Mouse (Mus musculus) CH12.LX (cell line): ENCODE measurements around the gene Olfr1298.

Experiments used
- CTCF ChIP-seq, 2 experiments: IDR thresholded peaks in 1 of 2; conservative IDR thresholded peaks in 1 of 2; 2 replicates each; pipeline ENCODE4 v1.5.1; 2011 to 2012; ENCODE audit warnings: low read depth in 2 of 2, low read length in 2 of 2, improper control_type of control experiment in 1 of 2, inconsistent platforms in 1 of 2, mild to moderate bottlenecking in 1 of 2, moderate library complexity in 1 of 2
- E2F4 ChIP-seq: IDR thresholded peaks from 2 replicates; pipeline ENCODE4 v1.6.1; 2011; ENCODE audit warnings: low read depth, low read length, improper control_type of control experiment; ENCODE audit not compliant: insufficient replicate concordance
- ETS1 ChIP-seq: conservative IDR thresholded peaks from 2 replicates; pipeline ENCODE4 v1.6.1; 2012; ENCODE audit warnings: low read depth, mild to moderate bottlenecking, inconsistent platforms, low read length, improper control_type of control experiment, moderate library complexity
- HCFC1 ChIP-seq: IDR thresholded peaks from 2 replicates; pipeline ENCODE4 v1.6.1; 2012; ENCODE audit warnings: low read depth, mild to moderate bottlenecking, inconsistent platforms, low read length, improper control_type of control experiment
- MAX ChIP-seq: IDR thresholded peaks from 2 replicates; pipeline ENCODE4 v1.6.1; 2011; ENCODE audit warnings: low read length, improper control_type of control experiment
- POLR2A ChIP-seq: IDR thresholded peaks from 2 replicates; pipeline ENCODE4 v1.6.1; 2011; ENCODE audit warnings: low read depth, mild to moderate bottlenecking, improper control_type of control experiment, low read length
- POLR2AphosphoS2 ChIP-seq: IDR thresholded peaks from 2 replicates; pipeline ENCODE4 v1.6.1; 2011; ENCODE audit warnings: low read depth, low read length, improper control_type of control experiment
- SIN3A ChIP-seq: IDR thresholded peaks from 2 replicates; pipeline ENCODE4 v1.6.1; 2012; ENCODE audit warnings: low read length, improper control_type of control experiment, inconsistent platforms
- SMC3 ChIP-seq: IDR thresholded peaks from 2 replicates; pipeline ENCODE4 v1.6.1; 2011; ENCODE audit warnings: low read depth, low read length, improper control_type of control experiment
- ZC3H11A ChIP-seq: IDR thresholded peaks from 2 replicates; pipeline ENCODE4 v1.6.1; 2012; ENCODE audit warnings: low read depth, mild to moderate bottlenecking, inconsistent platforms, low read length, improper control_type of control experiment
- ZMIZ1 ChIP-seq: IDR thresholded peaks from 2 replicates; pipeline ENCODE4 v1.6.1; 2012; ENCODE audit warnings: low read depth, mild to moderate bottlenecking, inconsistent platforms, low read length, improper control_type of control experiment
- ZNF384 ChIP-seq: IDR thresholded peaks from 2 replicates; pipeline ENCODE4 v1.6.1; 2012; ENCODE audit warnings: low read depth, low read length, improper control_type of control experiment, inconsistent platforms

DNA sequence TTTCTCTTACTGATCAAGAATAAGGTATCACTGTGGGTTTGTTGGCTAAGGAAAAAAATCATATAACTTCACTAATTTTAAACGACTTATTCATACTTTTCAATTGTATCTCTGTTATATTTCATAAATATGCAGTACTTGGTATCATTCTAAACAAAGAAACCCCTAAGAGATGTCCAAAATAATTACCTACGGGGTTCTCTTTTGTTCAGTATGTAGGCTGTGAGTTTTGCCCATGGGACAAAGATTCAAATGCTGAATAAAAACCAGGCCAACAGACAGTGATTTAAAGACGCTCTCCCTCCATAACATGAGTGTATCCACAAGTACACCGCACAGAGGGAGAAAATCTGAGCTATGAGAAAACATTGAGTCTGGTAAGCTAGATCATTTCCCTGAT is 12.1 kb upstream of the Olfr1298 start, which contains the start of gene Olfr1299:
- TF ChIP-seq SMC3 (no peak), E2F4 (no peak), ETS1 (no peak), POLR2AphosphoS2 (no peak), POLR2A (no peak), CTCF (conservative IDR thresholded peaks at IDR 0.05 in 1 of 2, IDR thresholded peaks at IDR 0.05 in 1 of 2; ENCODE audit: low read depth in 2 of 2, low read length in 2 of 2) (no peak), HCFC1 (no peak), SIN3A (no peak), ZNF384 (no peak), MAX (no peak), ZMIZ1 (no peak), ZC3H11A (no peak)
